Mouse (Mus musculus): ENCODE results near the gene Efnb2.

Efnb2 gene

GRCm38 (mm10) chr8:8659503-8660306 lies 1.3 kb downstream of the Efnb2 start:
- TF ChIP-seq GATA4 (IDR thresholded peaks at IDR 0.05; ENCODE audit: insufficient replicate concordance, low read length), result no peak

GRCm38 (mm10) chr8:8658426-8659224 lies 2.4 kb downstream of the Efnb2 start:
- TF ChIP-seq GATA4 (IDR thresholded peaks at IDR 0.05; ENCODE audit: insufficient replicate concordance, low read length), result no peak

- no peak for TF ChIP-seq GATA4 (IDR thresholded peaks at IDR 0.05; ENCODE audit: insufficient replicate concordance, low read length)
Observed at GRCm38 (mm10) chr8:8657692-8658355, 3.2 kb downstream of the Efnb2 start.

GRCm38 (mm10) chr8:8656578-8657441 lies 4.2 kb downstream of the Efnb2 start:
- no peak for TF ChIP-seq GATA4 (IDR thresholded peaks at IDR 0.05; ENCODE audit: insufficient replicate concordance, low read length)

GRCm38 (mm10) chr8:8655346-8656340 lies 5.4 kb downstream of the Efnb2 start:
- TF ChIP-seq GATA4 (IDR thresholded peaks at IDR 0.05; ENCODE audit: insufficient replicate concordance, low read length), result no peak

- TF ChIP-seq GATA4 (IDR thresholded peaks at IDR 0.05; ENCODE audit: insufficient replicate concordance, low read length), result no peak
Observed at GRCm38 (mm10) chr8:8653906-8654489, 7.0 kb downstream of the Efnb2 start.

- no peak for TF ChIP-seq GATA4 (IDR thresholded peaks at IDR 0.05; ENCODE audit: insufficient replicate concordance, low read length)
Observed at GRCm38 (mm10) chr8:8653343-8653742, 7.7 kb downstream of the Efnb2 start.

- TF ChIP-seq GATA4 (IDR thresholded peaks at IDR 0.05; ENCODE audit: insufficient replicate concordance, low read length), result no peak
Observed at GRCm38 (mm10) chr8:8652388-8652787, 8.7 kb downstream of the Efnb2 start.

GRCm38 (mm10) chr8:8649944-8650343 lies 11.1 kb downstream of the Efnb2 start:
- no peak for TF ChIP-seq GATA4 (IDR thresholded peaks at IDR 0.05; ENCODE audit: insufficient replicate concordance, low read length)

GRCm38 (mm10) chr8:8649536-8649935 lies 11.5 kb downstream of the Efnb2 start:
- TF ChIP-seq GATA4 (IDR thresholded peaks at IDR 0.05; ENCODE audit: insufficient replicate concordance, low read length), result no peak

GRCm38 (mm10) chr8:8648686-8649085 lies 12.4 kb downstream of the Efnb2 start:
- no peak for TF ChIP-seq GATA4 (IDR thresholded peaks at IDR 0.05; ENCODE audit: insufficient replicate concordance, low read length)

- TF ChIP-seq GATA4 (IDR thresholded peaks at IDR 0.05; ENCODE audit: insufficient replicate concordance, low read length), result no peak
Observed at GRCm38 (mm10) chr8:8647824-8648223, 13.2 kb downstream of the Efnb2 start.

GRCm38 (mm10) chr8:8647319-8647718 lies 13.7 kb downstream of the Efnb2 start:
- no peak for TF ChIP-seq GATA4 (IDR thresholded peaks at IDR 0.05; ENCODE audit: insufficient replicate concordance, low read length)

Data from liver, adult (tissue).